In genomic region chr3:88296561-88297318, GRCm38 (mm10) we compare ENCODE assay signal across 8 mouse cellular contexts. TPM values are rescaled to one million over a fixed set of nuclear protein-coding genes. Genes with fewer than 3 reads are reported as not detected.
A peak's percentile ranks its signal among the peaks of the same experiment; 100 is the strongest.
DNase-seq lines count a peak whose midpoint lies in the region; ATAC-seq lines count a peak whose summit lies in the region.

Tsacc (minus strand) TSS chr3:88296999.
Cct3 (plus strand) TSS chr3:88297116.

- H3K27me3 ChIP-seq in hindbrain, embryonic 16.5 days (replicated peaks; ENCODE audit: control insufficient read depth, insufficient read depth, low read length), result no peaks in the 10 kb centered on the region

- no peaks in the 10 kb centered on the region for H3K9me3 ChIP-seq in hindbrain, embryonic 16.5 days (ENCODE audit: control insufficient read depth, low read length)

- H3K4me3 ChIP-seq in hindbrain, embryonic 16.5 days (ENCODE audit: low read length), result peak within 1 kb of the TSS; percentile 82
- peak within 1 kb of the TSS; percentile 100 for H3K4me3 ChIP-seq in macrophage (ENCODE audit: inconsistent target)

- under 1% methylated on average over 44 of the region's 44 CpGs for WGBS in hindbrain, embryonic 16.5 days
- under 1% methylated on average over 44 of the region's 44 CpGs for WGBS in macrophage (ENCODE audit: missing documents)

- peak within 1 kb of the TSS; percentile 93 for H3K27ac ChIP-seq in hindbrain, embryonic 16.5 days (ENCODE audit: low read depth, low read length)
- H3K27ac ChIP-seq in macrophage, result peak within 1 kb of the TSS; percentile 82

- H3K4me2 ChIP-seq in hindbrain, embryonic 16.5 days (ENCODE audit: low read length), result peak within 1 kb of the TSS; percentile 79

- H3K79me2 ChIP-seq in macrophage (ENCODE audit: inconsistent target), result peaks cover 37% of the 10 kb centered on the region

- peak; percentile 98 for DNase-seq in WW6 (ENCODE audit: low read depth, low spot score)
- DNase-seq in cerebellum, postnatal 4 days (ENCODE audit: low spot score in 2 of 2), result peak; percentile 79 to 95
- DNase-seq in gastrocnemius, adult 18-20 months (ENCODE audit: low spot score), result peak; percentile 98
- peak; percentile 92 to 98 for DNase-seq in left cerebral cortex, adult 18-20 months (ENCODE audit: low spot score in 2 of 2)
- peak; percentile 98 for DNase-seq in right cerebral cortex, adult 18-20 months
- DNase-seq in urinary bladder, postnatal 10 days (ENCODE audit: low spot score), result peak; percentile 76

- H3K4me1 ChIP-seq in hindbrain, embryonic 16.5 days (ENCODE audit: control insufficient read depth, insufficient read depth, low read depth, low read length), result peaks cover 17% of the 10 kb centered on the region

- H3K9ac ChIP-seq in hindbrain, embryonic 16.5 days (ENCODE audit: low read depth, low read length), result peak within 1 kb of the TSS; percentile 88

- peaks cover 19% of the 10 kb centered on the region for H3K36me3 ChIP-seq in hindbrain, embryonic 16.5 days (ENCODE audit: control insufficient read depth, insufficient read depth, low read length)
- H3K36me3 ChIP-seq in macrophage (ENCODE audit: inconsistent target), result peaks cover 21% of the 10 kb centered on the region

- peak; percentile 100 for ATAC-seq in hindbrain, embryonic 16.5 days

RNA-seq across cellular contexts. Expression of gene Tsacc, which starts in this region (rescaled TPM):
- 1 to 10 TPM; 7.4 to 7.9 TPM for total RNA-seq in gastrocnemius, adult 18-20 months (2021)
- 6.8 and 10.2 TPM in 2 replicates for polyA plus RNA-seq in hindbrain, embryonic 16.5 days (2015; fragmentation: Nextera tagmentation; extraction: Ambion mirVana)
- total RNA-seq in left cerebral cortex, adult 18-20 months (2021), result 1 to 10 TPM; 2.9 to 4.6 TPM
- total RNA-seq in macrophage (2018; cell fraction: chromatin; rRNA removed), result 10 to 100 TPM in 1 of 26 experiments, 1 to 10 TPM in 20, not detected in 5; 1.8 to 16.5 (median 4.3) TPM
- total RNA-seq in macrophage (2018; cell fraction: cytosol; rRNA removed), result 1 to 10 TPM; 1.2 to 4.0 (median 1.8) TPM
- total RNA-seq in macrophage (2018; cell fraction: nucleus; rRNA removed), result 10 to 100 TPM in 2 of 26 experiments, 1 to 10 TPM in 22, not detected in 2; 1.3 to 12.5 (median 3.2) TPM
- 2.0 to 2.8 TPM (median 2.1 TPM) in 3 replicates for polyA plus RNA-seq in macrophage (2018)

RNA-seq across cellular contexts. Expression of gene Cct3, which starts in this region (rescaled TPM):
- 100 to 1,000 TPM in 1 of 2 experiments, 10 to 100 TPM in 1; 84.1 to 107 TPM for total RNA-seq in gastrocnemius, adult 18-20 months (2021)
- polyA plus RNA-seq in hindbrain, embryonic 16.5 days (2015; fragmentation: Nextera tagmentation; extraction: Ambion mirVana), result 444 and 454 TPM in 2 replicates
- total RNA-seq in left cerebral cortex, adult 18-20 months (2021), result 100 to 1,000 TPM; 188 to 189 TPM
- total RNA-seq in macrophage (2018; cell fraction: chromatin; rRNA removed), result 100 to 1,000 TPM in 3 of 26 experiments, 10 to 100 TPM in 23; 30.5 to 130 (median 76.1) TPM
- 100 to 1,000 TPM in 19 of 26 experiments, 10 to 100 TPM in 7; 80.3 to 150 (median 110) TPM for total RNA-seq in macrophage (2018; cell fraction: cytosol; rRNA removed)
- total RNA-seq in macrophage (2018; cell fraction: nucleus; rRNA removed), result 100 to 1,000 TPM in 3 of 26 experiments, 10 to 100 TPM in 23; 30.4 to 129 (median 67.6) TPM
- 72.7 to 217 TPM (median 87.3 TPM) in 3 replicates for polyA plus RNA-seq in macrophage (2018)

Comparison
In these comparisons a context has a peak if more than half of its experiments do, and no peak if none do; other contexts are left out.
1. Peak in every context shown above with its lines: DNase-seq, ATAC-seq, H3K4me3 ChIP-seq and H3K27ac ChIP-seq.